Mouse (Mus musculus) intestine, embryonic 15.5 days (tissue): Measurements from ENCODE around the gene Ubr4. TPM values are rescaled to one million over a fixed set of nuclear protein-coding genes. Genes with fewer than 3 reads are reported as not detected.

Experiments used
- ATAC-seq: fragments of 200-750 bp; cut with Nextera tagmentation; 2 replicates; pipeline ENCODE4 v1.8.0; 2017; ENCODE audit warnings: moderate TSS enrichment, moderate library complexity
- H3K27ac ChIP-seq: fragments of 300-500 bp; sonication (generic); 2 replicates; pipeline ENCODE4 v1.5.1; 2015; ENCODE audit warnings: mild to moderate bottlenecking, inconsistent platforms
- H3K27me3 ChIP-seq: fragments of 300-500 bp; sonication (generic); replicated peaks from 2 replicates; pipeline ENCODE4 v1.6.1; 2015; ENCODE audit warnings: inconsistent platforms
- H3K36me3 ChIP-seq: fragments of 300-500 bp; sonication (generic); 2 replicates; pipeline ENCODE4 v1.6.1; 2015; ENCODE audit warnings: inconsistent platforms
- H3K4me1 ChIP-seq: fragments of 300-500 bp; sonication (generic); replicated peaks from 2 replicates; pipeline ENCODE4 v1.6.1; 2015; ENCODE audit warnings: inconsistent platforms
- H3K4me2 ChIP-seq: fragments of 300-500 bp; sonication (generic); replicated peaks from 2 replicates; pipeline ENCODE4 v1.6.1; 2015; ENCODE audit warnings: mild to moderate bottlenecking, inconsistent platforms
- H3K4me3 ChIP-seq: fragments of 300-500 bp; sonication (generic); replicated peaks from 2 replicates; pipeline ENCODE4 v1.5.1; 2015; ENCODE audit warnings: inconsistent platforms
- H3K9ac ChIP-seq: fragments of 300-500 bp; sonication (generic); 2 replicates; pipeline ENCODE4 v1.6.1; 2015; ENCODE audit warnings: inconsistent platforms
- H3K9me3 ChIP-seq: fragments of 300-500 bp; sonication (generic); 2 replicates; pipeline ENCODE4 v1.6.1; 2016; ENCODE audit warnings: inconsistent platforms
- WGBS: fragments of 180-500 bp; shearing (Covaris S2); methylation state at CpG from one replicate; pipeline ENCODE4 v1.1.7; 2015; 5-methylcytosine and 5-hydroxymethylcytosine counted together
- polyA plus RNA-seq: library from polyadenylated mRNA; unstranded; fragments of >200 nt; fragmentation: Nextera tagmentation; extraction: Ambion mirVana; gene quantifications from 2 replicates; pipeline ENCODE4 v1.2.1, GENCODE M21; 2015

The Ubr4 gene
- polyA plus RNA-seq, 1 experiment from 2014 or later = 52.7 TPM

GRCm38 (mm10) chr4:139477983-139478382, 125.6 kb downstream of the Ubr4 start:
- WGBS = 83% methylated on average over 2 of the region's 2 CpGs

DNA sequence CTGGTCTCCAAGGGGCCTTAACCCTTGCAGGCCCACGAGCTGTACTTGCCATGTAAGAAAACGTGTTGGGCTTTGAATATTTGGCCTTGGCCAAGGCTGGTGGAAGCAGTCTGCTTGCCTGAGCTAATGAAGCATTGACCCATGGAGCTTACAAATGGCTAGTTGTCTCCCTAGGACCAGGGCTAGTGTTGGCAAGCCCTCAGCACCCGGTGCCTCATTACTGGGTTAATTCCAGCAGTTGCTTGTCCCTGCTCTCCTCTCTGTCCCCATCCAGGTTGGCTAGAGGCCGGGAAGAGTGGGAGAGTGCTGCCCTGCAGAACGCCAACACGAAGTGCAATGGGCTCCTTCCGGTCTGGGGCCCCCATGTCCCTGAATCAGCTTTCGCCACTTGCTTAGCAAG, 126.8 kb downstream of the Ubr4 start:
- Histone ChIP-seq H3K9ac (no peak overlapping the region), H3K27me3 (no peaks in the 10 kb centered on the region), H3K36me3 (peaks cover 77% of the 10 kb centered on the region), H3K27ac (no peak overlapping the region), H3K9me3 (no peaks in the 10 kb centered on the region), H3K4me1 (peaks cover 9% of the 10 kb centered on the region; the same call in 1 of the 2 replicates), H3K4me2 (no peak overlapping the region), H3K4me3 (no peak overlapping the region)
- 87% methylated on average over 8 of the region's 8 CpGs for WGBS
- no peak for ATAC-seq

More at GRCm38 (mm10) chr4:139477983-139478382, 125.6 kb downstream of the Ubr4 start:
- Histone ChIP-seq H3K27me3 (no peaks in the 10 kb centered on the region), H3K27ac (no peak overlapping the region), H3K9ac (no peak overlapping the region), H3K4me1 (peaks cover 9% of the 10 kb centered on the region; the same call in 1 of the 2 replicates), H3K36me3 (peaks cover 78% of the 10 kb centered on the region), H3K4me3 (no peak overlapping the region), H3K9me3 (no peaks in the 10 kb centered on the region), H3K4me2 (no peak overlapping the region)
- ATAC-seq = no peak

- H3K9me3 ChIP-seq = no peaks in the 10 kb centered on the region
- H3K4me3 ChIP-seq = no peak overlapping the region
- no peaks in the 10 kb centered on the region for H3K27me3 ChIP-seq
- peaks cover 71% of the 10 kb centered on the region for H3K36me3 ChIP-seq
- peak; percentile 88 for ATAC-seq
- peaks cover 9% of the 10 kb centered on the region; the same call in 1 of the 2 replicates for H3K4me1 ChIP-seq
- WGBS = 58% methylated on average over 1 of the region's 1 CpGs
- H3K27ac ChIP-seq = peak overlapping the region; percentile 23; the same call in 1 of the 2 replicates
- H3K9ac ChIP-seq = no peak overlapping the region
- no peak overlapping the region for H3K4me2 ChIP-seq
Observed at GRCm38 (mm10) chr4:139481400-139481799, 129.0 kb downstream of the Ubr4 start.

GRCm38 (mm10) chr4:139483461-139484105, 131.2 kb downstream of the Ubr4 start:
- ATAC-seq = no peak
- H3K27me3 ChIP-seq = no peaks in the 10 kb centered on the region
- WGBS = 85% methylated on average over 8 of the region's 8 CpGs
- H3K36me3 ChIP-seq = peaks cover 71% of the 10 kb centered on the region
- H3K27ac ChIP-seq = no peak overlapping the region
- H3K4me1 ChIP-seq = peaks cover 9% of the 10 kb centered on the region; the same call in 1 of the 2 replicates
- H3K4me2 ChIP-seq = no peak overlapping the region
- no peak overlapping the region for H3K9ac ChIP-seq
- no peak overlapping the region for H3K4me3 ChIP-seq
- H3K9me3 ChIP-seq = no peaks in the 10 kb centered on the region

DNA sequence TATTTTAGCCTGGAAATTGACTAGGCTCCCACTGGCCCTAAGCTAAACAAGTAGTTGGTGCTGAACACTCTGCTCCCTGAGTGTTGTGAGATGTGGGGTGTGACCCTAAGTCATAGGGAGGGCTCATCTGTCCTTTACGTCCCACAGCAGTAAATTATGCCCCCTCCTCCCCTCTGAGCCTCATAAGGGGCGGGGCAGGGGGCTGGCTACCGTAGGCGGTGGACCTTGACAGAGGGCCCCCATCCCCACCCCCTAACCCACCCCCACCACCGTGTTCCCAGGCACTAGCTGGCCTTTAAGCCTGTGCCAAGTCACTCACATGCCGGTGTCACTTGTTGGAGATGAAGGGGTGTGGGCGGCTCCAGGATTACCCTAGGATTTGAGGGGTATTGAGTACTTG, 132.1 kb downstream of the Ubr4 start:
- Histone ChIP-seq H3K4me3 (no peak overlapping the region), H3K36me3 (peaks cover 70% of the 10 kb centered on the region), H3K9me3 (no peaks in the 10 kb centered on the region), H3K4me2 (no peak overlapping the region), H3K27me3 (no peaks in the 10 kb centered on the region), H3K9ac (no peak overlapping the region), H3K4me1 (peaks cover 9% of the 10 kb centered on the region; the same call in 1 of the 2 replicates), H3K27ac (no peak overlapping the region)
- WGBS = 76% methylated on average over 7 of the region's 7 CpGs
- no peak for ATAC-seq

GRCm38 (mm10) chr4:139487085-139487484, 134.7 kb downstream of the Ubr4 start:
- no peaks in the 10 kb centered on the region for H3K9me3 ChIP-seq
- no peaks in the 10 kb centered on the region for H3K4me1 ChIP-seq
- H3K36me3 ChIP-seq = peaks cover 64% of the 10 kb centered on the region
- no peak for ATAC-seq
- no peak overlapping the region for H3K9ac ChIP-seq
- WGBS = 65% methylated on average over 10 of the region's 10 CpGs
- H3K27ac ChIP-seq = no peak overlapping the region
- no peaks in the 10 kb centered on the region for H3K27me3 ChIP-seq
- H3K4me3 ChIP-seq = no peak overlapping the region
- H3K4me2 ChIP-seq = no peak overlapping the region

GRCm38 (mm10) chr4:139488325-139488724, 135.9 kb downstream of the Ubr4 start:
- Histone ChIP-seq H3K4me3 (no peak overlapping the region), H3K27me3 (no peaks in the 10 kb centered on the region), H3K4me2 (no peak overlapping the region), H3K27ac (no peak overlapping the region), H3K9me3 (no peaks in the 10 kb centered on the region), H3K36me3 (peaks cover 58% of the 10 kb centered on the region), H3K4me1 (no peaks in the 10 kb centered on the region), H3K9ac (no peak overlapping the region)
- WGBS = 95% methylated on average over 5 of the region's 5 CpGs
- no peak for ATAC-seq

DNA sequence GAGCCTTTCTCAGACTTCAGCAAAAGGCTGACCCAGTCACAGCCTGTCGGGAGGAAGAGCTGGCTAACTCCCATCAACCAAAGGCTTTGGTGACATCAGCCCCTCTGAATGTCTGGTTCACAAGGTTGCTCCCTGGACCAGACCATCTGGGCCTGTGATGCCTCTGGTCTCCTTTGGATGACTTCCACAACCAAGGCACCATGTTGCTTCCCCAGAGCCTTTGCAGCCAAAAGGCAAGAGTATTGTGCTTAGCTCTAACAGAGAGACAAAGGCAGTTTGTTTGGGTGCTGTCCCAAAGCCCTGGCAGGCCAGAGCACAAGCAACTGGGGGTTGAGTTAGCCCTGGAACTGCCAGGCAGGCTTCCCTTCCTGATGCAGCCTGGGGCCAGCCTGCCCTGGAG, 137.5 kb downstream of the Ubr4 start:
- Histone ChIP-seq H3K4me2 (no peak overlapping the region), H3K9ac (no peak overlapping the region), H3K4me3 (no peak overlapping the region), H3K4me1 (no peaks in the 10 kb centered on the region), H3K36me3 (peaks cover 43% of the 10 kb centered on the region), H3K9me3 (no peaks in the 10 kb centered on the region), H3K27me3 (no peaks in the 10 kb centered on the region), H3K27ac (no peak overlapping the region)
- ATAC-seq = no peak
- WGBS = 82% methylated on average over 1 of the region's 1 CpGs

GRCm38 (mm10) chr4:139490413-139491055, 138.1 kb downstream of the Ubr4 start:
- peaks cover 38% of the 10 kb centered on the region for H3K36me3 ChIP-seq
- H3K27ac ChIP-seq = no peak overlapping the region
- no peak overlapping the region for H3K4me3 ChIP-seq
- H3K9me3 ChIP-seq = no peaks in the 10 kb centered on the region
- ATAC-seq = no peak
- no peak overlapping the region for H3K9ac ChIP-seq
- 78% methylated on average over 11 of the region's 11 CpGs for WGBS
- no peaks in the 10 kb centered on the region for H3K4me1 ChIP-seq
- H3K27me3 ChIP-seq = no peaks in the 10 kb centered on the region
- no peak overlapping the region for H3K4me2 ChIP-seq

DNA sequence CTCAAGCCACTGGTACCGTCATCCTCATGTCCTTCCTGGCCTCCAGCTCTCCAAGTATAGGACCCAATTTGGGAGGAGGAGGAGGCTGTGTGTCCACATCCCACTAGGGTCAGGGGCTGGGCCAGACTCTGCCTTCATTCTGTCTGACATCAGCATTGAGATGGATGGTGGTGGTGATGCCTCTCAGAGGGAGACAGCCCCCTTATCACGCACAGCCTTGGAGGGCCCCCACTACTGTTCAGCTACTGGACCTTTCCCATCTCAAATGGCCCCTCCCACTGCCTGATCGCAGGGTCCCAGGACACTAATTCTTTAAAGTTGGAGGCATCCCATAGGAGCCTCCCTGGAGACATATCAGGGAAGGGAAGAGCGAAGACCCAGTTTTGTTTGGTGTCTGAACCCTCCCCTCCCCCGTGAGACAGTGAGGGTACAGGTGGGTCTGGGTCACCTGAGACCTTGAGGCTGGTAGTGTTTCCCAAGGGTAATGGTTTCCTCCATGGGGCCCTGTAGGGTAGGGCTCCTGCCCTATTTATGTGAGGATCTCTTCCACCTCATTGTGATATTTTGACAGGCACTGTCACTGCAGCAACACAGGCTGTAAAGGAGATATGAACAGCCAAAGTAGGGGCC, 139.2 kb downstream of the Ubr4 start:
- Histone ChIP-seq H3K9me3 (no peaks in the 10 kb centered on the region), H3K4me2 (no peak overlapping the region), H3K36me3 (peaks cover 33% of the 10 kb centered on the region), H3K27ac (no peak overlapping the region), H3K9ac (no peak overlapping the region), H3K27me3 (no peaks in the 10 kb centered on the region), H3K4me1 (no peaks in the 10 kb centered on the region), H3K4me3 (no peak overlapping the region)
- no peak for ATAC-seq
- WGBS = 82% methylated on average over 5 of the region's 5 CpGs

DNA sequence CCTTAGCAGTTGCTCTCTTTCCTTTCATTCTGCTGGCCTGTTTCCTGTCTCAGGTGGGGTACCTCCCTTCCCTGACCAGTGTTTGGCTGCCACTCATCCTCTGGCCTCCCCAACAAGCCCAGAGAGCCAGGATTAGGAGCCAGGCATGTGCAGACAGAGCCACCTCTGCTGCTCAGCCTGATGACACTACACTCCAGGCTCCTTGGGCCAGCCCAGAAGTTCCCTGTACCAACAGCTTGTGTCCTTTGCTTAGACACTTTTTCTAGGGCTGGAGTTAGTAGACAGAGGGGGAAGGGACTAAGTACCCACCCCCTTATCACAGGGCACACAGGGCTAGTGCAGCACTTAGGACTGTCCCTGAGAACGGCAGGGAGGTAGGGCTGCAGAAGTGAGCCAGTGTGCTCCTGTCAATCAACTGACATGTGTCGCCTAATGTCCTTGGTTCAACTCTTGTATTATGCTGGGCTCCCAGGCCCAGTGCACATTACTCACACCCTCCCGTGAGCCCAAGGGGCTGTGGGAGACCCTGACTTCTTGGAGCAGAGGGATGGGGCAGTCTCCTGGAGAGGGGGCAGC, 139.9 kb downstream of the Ubr4 start:
- no peak; the same call in 1 of the 2 replicates for ATAC-seq
- Histone ChIP-seq H3K36me3 (peaks cover 28% of the 10 kb centered on the region), H3K9ac (no peak overlapping the region), H3K27ac (no peak overlapping the region), H3K9me3 (no peaks in the 10 kb centered on the region), H3K27me3 (no peaks in the 10 kb centered on the region), H3K4me1 (no peaks in the 10 kb centered on the region), H3K4me3 (no peak overlapping the region), H3K4me2 (no peak overlapping the region)
- WGBS = 55% methylated on average over 3 of the region's 3 CpGs

DNA sequence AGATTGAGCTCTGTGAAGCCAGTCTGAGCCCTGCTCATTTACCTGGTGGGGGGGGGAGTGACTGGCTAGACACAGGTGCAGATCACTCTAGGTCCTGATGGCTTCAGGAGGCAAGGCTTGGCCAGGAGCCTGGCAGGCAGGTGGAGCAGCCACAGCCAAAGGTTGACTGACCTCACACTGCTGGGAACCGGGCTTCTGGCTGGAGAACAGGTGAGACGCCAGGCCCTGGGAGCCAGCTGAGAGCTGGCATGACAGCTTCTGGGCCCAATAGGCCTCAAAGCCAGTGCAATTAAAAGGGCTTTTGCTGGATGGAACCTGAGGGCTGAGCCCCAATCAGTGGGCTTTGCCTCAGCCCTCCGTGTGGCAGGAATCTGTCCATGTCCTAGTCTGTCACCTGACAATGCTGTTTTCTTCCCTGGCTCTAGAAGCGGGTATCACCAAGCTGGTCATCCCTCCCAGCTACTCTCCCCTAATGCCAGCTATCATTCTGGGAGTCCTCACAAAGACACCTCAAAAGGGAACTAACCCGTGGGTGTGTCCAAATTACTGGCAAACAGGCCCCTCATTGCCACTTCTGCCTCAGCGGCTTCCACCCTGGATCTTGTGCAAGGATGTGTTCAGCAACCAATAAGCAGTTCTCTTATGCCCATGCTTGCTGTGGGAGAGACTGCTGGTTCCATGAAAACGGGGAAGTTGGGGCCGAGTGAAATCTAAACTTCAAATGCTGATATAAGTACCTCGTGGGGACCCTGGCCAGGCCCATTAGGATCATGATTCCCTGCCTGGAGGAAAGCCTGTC, 141.0 kb downstream of the Ubr4 start:
- Histone ChIP-seq H3K27me3 (no peaks in the 10 kb centered on the region), H3K4me2 (no peak overlapping the region), H3K36me3 (peaks cover 21% of the 10 kb centered on the region), H3K4me1 (no peaks in the 10 kb centered on the region), H3K27ac (no peak overlapping the region), H3K4me3 (no peak overlapping the region), H3K9ac (no peak overlapping the region), H3K9me3 (no peaks in the 10 kb centered on the region)
- no peak for ATAC-seq
- WGBS = 67% methylated on average over 9 of the region's 9 CpGs
